Mouse (Mus musculus) bone marrow, adult 2 months (tissue): Measurements from ENCODE around the gene Sp8.

Source experiments
- CTCF ChIP-seq: fragments of 200-500 bp; IDR thresholded peaks from 2 replicates; pipeline ENCODE4 v1.5.1; 2011; ENCODE audit warnings: low read length, control low read depth; ENCODE audit not compliant: control insufficient read depth, insufficient read depth
- POLR2A ChIP-seq: fragments of 200-500 bp; IDR thresholded peaks from 2 replicates; pipeline ENCODE4 v1.6.1; 2011; ENCODE audit warnings: low read depth, mild to moderate bottlenecking, control low read depth, low read length, borderline replicate concordance; ENCODE audit not compliant: control insufficient read depth

DNA sequence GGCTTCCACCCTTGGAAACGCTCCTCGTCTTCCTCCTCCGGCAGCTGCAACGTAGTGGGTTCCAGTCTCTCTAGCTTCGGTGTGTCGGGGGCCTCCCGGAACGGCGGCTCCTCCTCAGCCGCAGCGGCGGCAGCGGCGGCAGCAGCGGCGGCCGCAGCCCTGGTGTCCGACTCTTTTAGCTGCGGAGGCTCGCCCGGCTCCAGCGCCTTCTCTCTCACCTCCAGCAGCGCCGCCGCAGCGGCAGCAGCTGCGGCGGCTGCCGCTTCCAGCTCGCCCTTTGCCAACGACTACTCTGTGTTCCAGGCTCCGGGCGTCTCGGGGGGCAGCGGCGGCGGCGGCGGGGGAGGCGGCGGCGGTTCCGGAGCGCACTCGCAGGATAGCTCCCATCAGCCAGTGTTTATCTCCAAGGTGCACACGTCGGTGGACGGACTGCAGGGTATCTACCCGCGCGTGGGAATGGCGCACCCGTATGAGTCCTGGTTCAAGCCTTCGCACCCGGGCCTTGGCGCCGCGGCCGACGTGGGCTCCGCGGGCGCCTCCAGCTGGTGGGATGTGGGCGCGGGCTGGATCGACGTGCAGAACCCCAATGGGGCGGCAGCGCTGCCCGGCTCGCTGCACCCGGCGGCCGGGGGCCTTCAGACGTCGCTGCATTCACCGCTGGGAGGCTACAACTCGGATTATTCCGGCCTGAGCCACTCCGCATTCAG, 2.5 kb downstream of the Sp8 start:
- TF ChIP-seq POLR2A (no peak), CTCF (no peak)
